Mouse (Mus musculus) lung, postnatal 0 days (tissue): ENCODE data around the gene Mcl1. TPM values are rescaled to one million over a fixed set of nuclear protein-coding genes. Genes with fewer than 3 reads are reported as not detected.

Experiments used
- ATAC-seq: fragments of 200-750 bp; cut with Nextera tagmentation; 2 replicates; pipeline ENCODE4 v1.8.0; 2017; ENCODE audit warnings: moderate library complexity
- DNase-seq: peaks from one replicate; pipeline ENCODE4 v3.0.0-alpha.2; 2016; ENCODE audit warnings: low spot score
- H3K27ac ChIP-seq: fragments of 300-500 bp; sonication (generic); 2 replicates; pipeline ENCODE4 v1.5.1; 2014; ENCODE audit warnings: antibody characterized with exemption, mild to moderate bottlenecking, low read length, mixed read lengths
- H3K27me3 ChIP-seq: fragments of 300-500 bp; sonication (generic); replicated peaks from 2 replicates; pipeline ENCODE4 v1.6.1; 2014; ENCODE audit warnings: low read length, mixed read lengths; ENCODE audit not compliant: insufficient read depth
- H3K36me3 ChIP-seq: fragments of 300-500 bp; sonication (generic); 2 replicates; pipeline ENCODE4 v1.6.1; 2014; ENCODE audit warnings: low read length, mixed read lengths; ENCODE audit not compliant: insufficient read depth
- H3K4me1 ChIP-seq: fragments of 300-500 bp; sonication (generic); 2 replicates; pipeline ENCODE4 v1.6.1; 2014; ENCODE audit warnings: antibody characterized with exemption, low read depth, low read length, mixed read lengths; ENCODE audit not compliant: insufficient read depth
- H3K4me2 ChIP-seq: fragments of 300-500 bp; sonication (generic); replicated peaks from 2 replicates; pipeline ENCODE4 v1.6.1; 2014; ENCODE audit warnings: low read depth, mild to moderate bottlenecking, low read length, moderate library complexity, mixed read lengths
- H3K4me3 ChIP-seq: fragments of 300-500 bp; sonication (generic); 2 replicates; pipeline ENCODE4 v1.5.1; 2014; ENCODE audit warnings: low read depth, low read length
- H3K9ac ChIP-seq: fragments of 300-500 bp; sonication (generic); replicated peaks from 2 replicates; pipeline ENCODE4 v1.6.1; 2014; ENCODE audit warnings: low read depth, mild to moderate bottlenecking
- H3K9me3 ChIP-seq: fragments of 300-500 bp; sonication (generic); 2 replicates; pipeline ENCODE4 v1.6.1; 2016; ENCODE audit warnings: low read length, mixed read lengths
- CTCF ChIP-seq: IDR thresholded peaks from 2 replicates; pipeline ENCODE4 v1.5.1; 2016; ENCODE audit warnings: antibody characterized with exemption, mild to moderate bottlenecking
- EP300 ChIP-seq: IDR thresholded peaks from 2 replicates; pipeline ENCODE4 v1.6.1; 2016; ENCODE audit warnings: antibody characterized with exemption, mild to moderate bottlenecking, control low read depth
- WGBS: fragments of 180-500 bp; shearing (Covaris S2); extraction: QIAGEN DNeasy Blood & Tissue Kit; methylation state at CpG from one replicate; pipeline ENCODE4 v1.1.7; 2014; 5-methylcytosine and 5-hydroxymethylcytosine counted together
- polyA plus RNA-seq: library from polyadenylated mRNA; unstranded; fragments of >200 nt; fragmentation: Nextera tagmentation; extraction: Ambion mirVana; gene quantifications from 2 replicates; pipeline ENCODE4 v1.2.1, GENCODE M21; 2015

The Mcl1 gene
- polyA plus RNA-seq, 1 experiment from 2014 or later: 101 TPM

GRCm38 (mm10) chr3:95700233-95700681 is 41.7 kb downstream of the Mcl1 start:
- peak; percentile 30 for DNase-seq
- WGBS: 60% methylated on average over 6 of the region's 6 CpGs
- Histone ChIP-seq H3K4me3 (no peak overlapping the region), H3K27ac (no peak overlapping the region), H3K9ac (no peak overlapping the region), H3K9me3 (no peaks in the 10 kb centered on the region), H3K4me1 (peaks cover 19% of the 10 kb centered on the region; the same call in 1 of the 2 replicates), H3K27me3 (no peaks in the 10 kb centered on the region), H3K36me3 (no peaks in the 10 kb centered on the region), H3K4me2 (no peak overlapping the region)
- no peak for ATAC-seq
- TF ChIP-seq CTCF: no peak
- TF ChIP-seq EP300: no peak

DNA sequence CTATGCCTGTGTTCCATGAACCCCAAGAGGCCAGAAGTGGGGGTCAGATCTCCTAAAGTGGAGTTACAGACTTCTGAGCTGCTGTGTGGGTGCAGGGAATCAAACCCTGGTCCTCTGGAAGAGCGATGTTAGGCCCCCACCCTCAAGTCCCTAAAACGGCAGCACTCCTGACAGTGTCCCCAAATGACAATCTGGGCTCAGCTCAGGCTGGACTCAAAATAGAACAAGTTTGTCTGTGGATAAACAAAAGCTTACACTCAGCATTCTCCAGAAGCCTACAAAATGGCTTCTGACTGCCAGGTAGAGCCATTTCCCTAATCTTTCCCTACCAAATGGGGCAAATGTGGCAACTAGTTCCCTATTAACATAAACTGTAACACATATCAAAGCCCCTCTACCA is 42.5 kb downstream of the Mcl1 start:
- DNase-seq (no peak), ATAC-seq (no peak)
- Histone ChIP-seq H3K4me1 (peaks cover 14% of the 10 kb centered on the region; the same call in 1 of the 2 replicates), H3K9me3 (no peaks in the 10 kb centered on the region), H3K27ac (no peak overlapping the region), H3K4me3 (no peak overlapping the region), H3K27me3 (no peaks in the 10 kb centered on the region), H3K4me2 (no peak overlapping the region), H3K36me3 (no peaks in the 10 kb centered on the region), H3K9ac (no peak overlapping the region)
- WGBS: 75% methylated on average over 2 of the region's 2 CpGs
- no peak for TF ChIP-seq EP300
- no peak for TF ChIP-seq CTCF

GRCm38 (mm10) chr3:95701877-95702540 is 43.4 kb downstream of the Mcl1 start:
- peak overlapping the region; percentile 28 for H3K4me3 ChIP-seq
- peak overlapping the region; percentile 34; the same call in 1 of the 2 replicates for H3K9ac ChIP-seq
- DNase-seq (peak; percentile 88), ATAC-seq (peak; percentile 91)
- no peaks in the 10 kb centered on the region for H3K36me3 ChIP-seq
- no peaks in the 10 kb centered on the region for H3K9me3 ChIP-seq
- WGBS: 8% methylated on average over 24 of the region's 24 CpGs
- H3K27ac ChIP-seq: peak overlapping the region; percentile 78
- H3K4me2 ChIP-seq: peak overlapping the region; percentile 62
- no peaks in the 10 kb centered on the region for H3K27me3 ChIP-seq
- peaks cover 9% of the 10 kb centered on the region; the same call in 1 of the 2 replicates for H3K4me1 ChIP-seq
- TF ChIP-seq CTCF (peak; percentile 60), EP300 (no peak)

GRCm38 (mm10) chr3:95703276-95703675 is 44.7 kb downstream of the Mcl1 start:
- no peaks in the 10 kb centered on the region for H3K36me3 ChIP-seq
- H3K27me3 ChIP-seq: no peaks in the 10 kb centered on the region
- TF ChIP-seq EP300: no peak
- no peak overlapping the region for H3K27ac ChIP-seq
- DNase-seq (no peak), ATAC-seq (no peak)
- no peak overlapping the region for H3K9ac ChIP-seq
- H3K9me3 ChIP-seq: no peaks in the 10 kb centered on the region
- no peak overlapping the region for H3K4me3 ChIP-seq
- WGBS: 82% methylated on average over 3 of the region's 3 CpGs
- H3K4me2 ChIP-seq: no peak overlapping the region
- peaks cover 9% of the 10 kb centered on the region; the same call in 1 of the 2 replicates for H3K4me1 ChIP-seq

DNA sequence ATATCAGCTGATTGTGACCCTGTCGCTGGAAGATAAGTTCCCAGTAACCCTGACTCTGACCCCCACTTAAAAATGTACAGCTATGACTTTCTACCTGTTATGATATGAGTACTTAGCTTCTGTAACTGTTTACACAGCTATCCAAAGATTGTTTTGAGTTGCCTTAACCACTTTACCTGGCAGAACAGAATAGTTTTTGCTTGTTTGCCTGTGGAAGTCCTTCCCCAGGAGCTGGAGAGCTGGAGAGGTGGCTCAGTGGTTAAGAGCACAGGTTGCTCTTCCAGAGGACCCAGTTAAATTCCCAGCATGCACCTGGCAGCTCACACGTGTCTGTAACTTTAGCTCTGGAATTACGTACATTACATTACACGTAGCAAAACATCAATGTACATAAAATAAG is 46.0 kb downstream of the Mcl1 start:
- no peaks in the 10 kb centered on the region for H3K36me3 ChIP-seq
- no peaks in the 10 kb centered on the region for H3K9me3 ChIP-seq
- no peaks in the 10 kb centered on the region for H3K27me3 ChIP-seq
- 62% methylated on average over 4 of the region's 4 CpGs for WGBS
- peak; percentile 84 for DNase-seq
- peak; percentile 88 for TF ChIP-seq EP300
- no peak for TF ChIP-seq CTCF
- H3K9ac ChIP-seq: no peak overlapping the region
- 0 out of 2 replicates have a peak overlapping the region, but pooled peaks have one; percentile 3 for H3K27ac ChIP-seq
- no peak overlapping the region for H3K4me2 ChIP-seq
- ATAC-seq: peak; percentile 59
- H3K4me1 ChIP-seq: peaks cover 9% of the 10 kb centered on the region; the same call in 1 of the 2 replicates
- H3K4me3 ChIP-seq: no peak overlapping the region

- H3K27me3 ChIP-seq: no peaks in the 10 kb centered on the region
- H3K9me3 ChIP-seq: no peaks in the 10 kb centered on the region
- ATAC-seq (no peak), DNase-seq (peak; percentile 28)
- H3K27ac ChIP-seq: no peak overlapping the region
- peaks cover 6% of the 10 kb centered on the region; the same call in 1 of the 2 replicates for H3K4me1 ChIP-seq
- H3K4me2 ChIP-seq: no peak overlapping the region
- 84% methylated on average over 4 of the region's 4 CpGs for WGBS
- H3K9ac ChIP-seq: no peak overlapping the region
- no peak overlapping the region for H3K4me3 ChIP-seq
- TF ChIP-seq CTCF (no peak), EP300 (peak; percentile 26; the same call in 1 of the 2 replicates)
- no peaks in the 10 kb centered on the region for H3K36me3 ChIP-seq
Measured at GRCm38 (mm10) chr3:95706273-95706672, 47.7 kb downstream of the Mcl1 start.
